In genomic region chr13:14467517-14467916, GRCm38 (mm10) we compare ENCODE assay signal across 27 mouse cellular contexts. TPM values are rescaled to one million over a fixed set of nuclear protein-coding genes. Genes with fewer than 3 reads are reported as not detected.
DNase-seq lines count a peak whose midpoint lies in the region; ATAC-seq and TF ChIP-seq lines count a peak whose summit lies in the region.
"Had no signal": no experiment of that assay in that cellular context is flagged by ENCODE, and none has a peak within 500 bp of the region (broad histone marks: within the 10 kb centered on the region; RNA-seq: fewer than 3 reads in every experiment).

No protein-coding gene starts in this region.

- H3K4me2 ChIP-seq in hindbrain, embryonic 16.5 days (ENCODE audit: low read length): no peak overlapping the region
- H3K4me2 ChIP-seq in hindbrain, embryonic 12.5 days (replicated peaks): no peak overlapping the region
- no peak overlapping the region for H3K4me2 ChIP-seq in midbrain, postnatal 0 days (ENCODE audit: low read depth, low read length, poor library complexity, severe bottlenecking)
- no peak overlapping the region for H3K4me2 ChIP-seq in midbrain, embryonic 15.5 days
- H3K4me2 ChIP-seq in embryonic facial prominence, embryonic 15.5 days (replicated peaks): no peak overlapping the region
- H3K4me2 ChIP-seq: forebrain, embryonic 12.5 days; forebrain, embryonic 15.5 days; heart, embryonic 12.5 days; heart, embryonic 15.5 days had no signal

- no peaks in the 10 kb centered on the region for H3K27me3 ChIP-seq in heart, embryonic 10.5 days (ENCODE audit: insufficient read depth, poor library complexity, severe bottlenecking)
- H3K27me3 ChIP-seq in hindbrain, embryonic 16.5 days (replicated peaks; ENCODE audit: control insufficient read depth, insufficient read depth, low read length): no peaks in the 10 kb centered on the region
- H3K27me3 ChIP-seq in hindbrain, embryonic 12.5 days: no peaks in the 10 kb centered on the region
- no peaks in the 10 kb centered on the region for H3K27me3 ChIP-seq in midbrain, postnatal 0 days (ENCODE audit: insufficient read depth, low read length)
- H3K27me3 ChIP-seq in midbrain, embryonic 15.5 days (replicated peaks): no peaks in the 10 kb centered on the region
- no peaks in the 10 kb centered on the region for H3K27me3 ChIP-seq in embryonic facial prominence, embryonic 15.5 days
- H3K27me3 ChIP-seq: forebrain, embryonic 12.5 days; forebrain, embryonic 15.5 days; heart, embryonic 12.5 days; heart, embryonic 15.5 days had no signal

- H3K9me3 ChIP-seq in heart, embryonic 10.5 days: no peaks in the 10 kb centered on the region
- no peaks in the 10 kb centered on the region for H3K9me3 ChIP-seq in hindbrain, embryonic 16.5 days (ENCODE audit: control insufficient read depth, low read length)
- H3K9me3 ChIP-seq in hindbrain, embryonic 12.5 days (replicated peaks): no peaks in the 10 kb centered on the region
- H3K9me3 ChIP-seq in midbrain, postnatal 0 days (ENCODE audit: low read length): no peaks in the 10 kb centered on the region
- H3K9me3 ChIP-seq in midbrain, embryonic 15.5 days: no peaks in the 10 kb centered on the region
- no peaks in the 10 kb centered on the region for H3K9me3 ChIP-seq in embryonic facial prominence, embryonic 15.5 days (replicated peaks)
- H3K9me3 ChIP-seq: forebrain, embryonic 12.5 days; forebrain, embryonic 15.5 days; heart, embryonic 12.5 days; heart, embryonic 15.5 days had no signal

- peak; percentile 22 for DNase-seq in heart, adult 11 months
- DNase-seq in heart, embryonic 10.5 days (ENCODE audit: low spot score): no peak
- DNase-seq in midbrain, postnatal 0 days (ENCODE audit: low spot score): peak; percentile 36
- DNase-seq in lung, postnatal 14 days: no peak
- DNase-seq: adrenal gland, adult 2 months; adrenal gland, postnatal 14 days; cerebellum, adult 11 months; cerebellum, adult 9-11 months; cerebellum, postnatal 36 days; embryo, embryonic 11 days; gastrocnemius, postnatal 10 days; gastrocnemius, postnatal 36 days; heart, postnatal 10 days; heart, postnatal 36 days; kidney, adult 11 months; kidney, adult 8-10 months had no signal

- peak; percentile 67 for ATAC-seq in hindbrain, embryonic 16.5 days
- ATAC-seq in hindbrain, embryonic 12.5 days (ENCODE audit: low FRiP score): no peak
- ATAC-seq in midbrain, postnatal 0 days (ENCODE audit: low FRiP score): no peak
- no peak; the same call in 1 of the 2 replicates for ATAC-seq in midbrain, embryonic 15.5 days (replicated peaks)
- peak; percentile 43; the same call in 1 of the 2 replicates for ATAC-seq in embryonic facial prominence, embryonic 15.5 days (ENCODE audit: insufficient number of reproducible peaks, low FRiP score, low TSS enrichment, low read depth)
- ATAC-seq: CD4-positive, CD25-positive, alpha-beta regulatory T cell, adult 4 months; forebrain, embryonic 15.5 days had no signal

- no peak overlapping the region for H3K4me3 ChIP-seq in heart, embryonic 10.5 days
- H3K4me3 ChIP-seq in hindbrain, embryonic 16.5 days (ENCODE audit: low read length): no peak overlapping the region
- H3K4me3 ChIP-seq in hindbrain, embryonic 12.5 days: no peak overlapping the region
- H3K4me3 ChIP-seq in midbrain, postnatal 0 days (ENCODE audit: low read depth, low read length): no peak overlapping the region
- H3K4me3 ChIP-seq in midbrain, embryonic 15.5 days: no peak overlapping the region
- H3K4me3 ChIP-seq in embryonic facial prominence, embryonic 15.5 days (replicated peaks): no peak overlapping the region
- H3K4me3 ChIP-seq: erythroblast, embryonic 14.5 days; forebrain, embryonic 12.5 days; forebrain, embryonic 15.5 days; heart, embryonic 12.5 days; heart, embryonic 15.5 days had no signal

- TF ChIP-seq CTCF in midbrain, postnatal 0 days (IDR thresholded peaks at IDR 0.05): no peak

- no peaks in the 10 kb centered on the region for H3K36me3 ChIP-seq in heart, embryonic 10.5 days
- no peaks in the 10 kb centered on the region for H3K36me3 ChIP-seq in hindbrain, embryonic 16.5 days (ENCODE audit: control insufficient read depth, insufficient read depth, low read length)
- no peaks in the 10 kb centered on the region for H3K36me3 ChIP-seq in hindbrain, embryonic 12.5 days
- H3K36me3 ChIP-seq in midbrain, postnatal 0 days (ENCODE audit: insufficient read depth, low read length): no peaks in the 10 kb centered on the region
- H3K36me3 ChIP-seq in midbrain, embryonic 15.5 days (replicated peaks): no peaks in the 10 kb centered on the region
- no peaks in the 10 kb centered on the region for H3K36me3 ChIP-seq in embryonic facial prominence, embryonic 15.5 days
- H3K36me3 ChIP-seq: forebrain, embryonic 12.5 days; heart, embryonic 12.5 days; heart, embryonic 15.5 days had no signal

- no peak overlapping the region for H3K27ac ChIP-seq in heart, embryonic 10.5 days
- no peak overlapping the region for H3K27ac ChIP-seq in hindbrain, embryonic 16.5 days (ENCODE audit: low read depth, low read length)
- H3K27ac ChIP-seq in hindbrain, embryonic 12.5 days: no peak overlapping the region
- no peak overlapping the region for H3K27ac ChIP-seq in midbrain, postnatal 0 days (ENCODE audit: low read depth, low read length)
- no peak overlapping the region for H3K27ac ChIP-seq in midbrain, embryonic 15.5 days
- no peak overlapping the region for H3K27ac ChIP-seq in embryonic facial prominence, embryonic 15.5 days (replicated peaks)
- H3K27ac ChIP-seq: forebrain, embryonic 12.5 days; forebrain, embryonic 15.5 days; heart, embryonic 15.5 days had no signal

- 67% methylated on average over 3 of the region's 3 CpGs for WGBS in heart, embryonic 10.5 days
- WGBS in hindbrain, embryonic 16.5 days: 82% methylated on average over 3 of the region's 3 CpGs
- whole genome bisulfite sequencing in hindbrain, embryonic 12.5 days: 78% methylated on average over 3 of the region's 3 CpGs
- 81% methylated on average over 3 of the region's 3 CpGs for WGBS in midbrain, postnatal 0 days
- 84% methylated on average over 3 of the region's 3 CpGs for WGBS in midbrain, embryonic 15.5 days
- 70% methylated on average over 3 of the region's 3 CpGs for WGBS in embryonic facial prominence, embryonic 15.5 days

- H3K9ac ChIP-seq in hindbrain, embryonic 16.5 days (ENCODE audit: low read depth, low read length): no peak overlapping the region
- no peak overlapping the region for H3K9ac ChIP-seq in hindbrain, embryonic 12.5 days
- no peak overlapping the region for H3K9ac ChIP-seq in midbrain, postnatal 0 days (replicated peaks; ENCODE audit: low read length, poor library complexity, severe bottlenecking)
- no peak overlapping the region for H3K9ac ChIP-seq in midbrain, embryonic 15.5 days
- no peak overlapping the region for H3K9ac ChIP-seq in embryonic facial prominence, embryonic 15.5 days
- H3K9ac ChIP-seq: forebrain, embryonic 12.5 days; forebrain, embryonic 15.5 days; heart, embryonic 12.5 days; heart, embryonic 15.5 days had no signal

- peaks cover 4% of the 10 kb centered on the region; the same call in 1 of the 2 replicates for H3K4me1 ChIP-seq in heart, embryonic 10.5 days
- no peaks in the 10 kb centered on the region for H3K4me1 ChIP-seq in hindbrain, embryonic 16.5 days (ENCODE audit: control insufficient read depth, insufficient read depth, low read depth, low read length)
- H3K4me1 ChIP-seq in hindbrain, embryonic 12.5 days: no peaks in the 10 kb centered on the region
- no peaks in the 10 kb centered on the region for H3K4me1 ChIP-seq in midbrain, postnatal 0 days (ENCODE audit: insufficient read depth, low read length)
- no peaks in the 10 kb centered on the region for H3K4me1 ChIP-seq in midbrain, embryonic 15.5 days
- H3K4me1 ChIP-seq in embryonic facial prominence, embryonic 15.5 days: no peaks in the 10 kb centered on the region
- H3K4me1 ChIP-seq: forebrain, embryonic 12.5 days; forebrain, embryonic 15.5 days; heart, embryonic 12.5 days; heart, embryonic 15.5 days had no signal

RNA-seq across cellular contexts. Expression of gene Hecw1, which starts 55.5 kb away (rescaled TPM):
- 0.11 and 0.42 TPM in 2 replicates for polyA plus RNA-seq in heart, embryonic 10.5 days (2016; fragmentation: Nextera tagmentation; extraction: Ambion mirVana)
- 37.9 and 38.9 TPM in 2 replicates for polyA plus RNA-seq in hindbrain, embryonic 16.5 days (2015; fragmentation: Nextera tagmentation; extraction: Ambion mirVana)
- 23.1 and 29.0 TPM in 2 replicates for polyA plus RNA-seq in hindbrain, embryonic 12.5 days (2016; fragmentation: Nextera tagmentation; extraction: Ambion mirVana)
- total RNA-seq in midbrain, postnatal 0 days (2014; rRNA removed): 128 and 140 TPM in 2 replicates
- 27.4 and 32.9 TPM in 2 replicates for polyA plus RNA-seq in midbrain, postnatal 0 days (2015; fragmentation: Nextera tagmentation; extraction: Ambion mirVana)
- polyA plus RNA-seq in midbrain, embryonic 15.5 days (2015; fragmentation: Nextera tagmentation; extraction: Ambion mirVana): 43.3 and 50.7 TPM in 2 replicates
- 0.85 and 1.0 TPM in 2 replicates for polyA plus RNA-seq in embryonic facial prominence, embryonic 15.5 days (2015; fragmentation: Nextera tagmentation; extraction: Ambion mirVana)
- total RNA-seq: granulocyte monocyte progenitor cell, adult 5-6 weeks had no signal
- polyA plus RNA-seq: adrenal gland, adult 2 months had no signal

Comparison
In these comparisons a context has a peak if more than half of its experiments do, and no peak if none do; other contexts are left out.
1. DNase-seq: peak in heart, adult 11 months (single experiment) and midbrain, postnatal 0 days (single experiment); none in heart, embryonic 10.5 days (single experiment) and lung, postnatal 14 days (single experiment).
2. ATAC-seq: peak in hindbrain, embryonic 16.5 days (single experiment) and embryonic facial prominence, embryonic 15.5 days (single experiment); none in hindbrain, embryonic 12.5 days (single experiment), midbrain, postnatal 0 days (single experiment) and midbrain, embryonic 15.5 days (single experiment).
3. RNA of gene Hecw1, which starts 55.5 kb away (polyA plus RNA-seq): 43.3 to 50.7 TPM in midbrain, embryonic 15.5 days, 37.9 to 38.9 TPM in hindbrain, embryonic 16.5 days, 27.4 to 32.9 TPM in midbrain, postnatal 0 days and 23.1 to 29.0 TPM in hindbrain, embryonic 12.5 days; 0.85 to 1.0 TPM in embryonic facial prominence, embryonic 15.5 days and 0.11 to 0.42 TPM in heart, embryonic 10.5 days; every median in the first group is over 10 times any median in the second.